Mouse (Mus musculus) heart, adult 11 months (tissue): ENCODE results near the gene Atf6b.
A peak's percentile ranks its signal among the peaks of the same experiment; 100 is the strongest.

Source experiments
- DNase-seq: peaks from one replicate; pipeline ENCODE4 v3.0.0; 2022

Atf6b gene

GRCm38 (mm10) chr17:34649106-34649864 is 2.3 kb downstream of the Atf6b start:
- DNase-seq: peak; percentile 93

GRCm38 (mm10) chr17:34650781-34651180 is 3.8 kb downstream of the Atf6b start:
- peak; percentile 92 for DNase-seq

- peak; percentile 91 for DNase-seq
Measured at GRCm38 (mm10) chr17:34651507-34652221, 4.7 kb downstream of the Atf6b start.

- DNase-seq: peak; percentile 90
Measured at GRCm38 (mm10) chr17:34652546-34652945, 5.6 kb downstream of the Atf6b start.

- peak; percentile 92 for DNase-seq
Measured at GRCm38 (mm10) chr17:34652985-34653384, 6.0 kb downstream of the Atf6b start.

- peak; percentile 96 for DNase-seq
Measured at GRCm38 (mm10) chr17:34653746-34654285, 6.9 kb downstream of the Atf6b start.

- peak; percentile 97 for DNase-seq
Measured at GRCm38 (mm10) chr17:34654392-34654791, 7.4 kb downstream of the Atf6b start.

GRCm38 (mm10) chr17:34655160-34655559 is 8.2 kb downstream of the Atf6b start:
- no peak for DNase-seq

- DNase-seq: peak; percentile 100
Measured at GRCm38 (mm10) chr17:34655581-34655991, 8.6 kb downstream of the Atf6b start.

GRCm38 (mm10) chr17:34656666-34657065 is 9.7 kb downstream of the Atf6b start:
- peak; percentile 98 for DNase-seq

- DNase-seq: peak; percentile 97
Measured at GRCm38 (mm10) chr17:34657271-34657670, 10.3 kb downstream of the Atf6b start.

- peak; percentile 91 for DNase-seq
Measured at GRCm38 (mm10) chr17:34658145-34658544, 11.2 kb downstream of the Atf6b start.

- peak; percentile 92 for DNase-seq
Measured at GRCm38 (mm10) chr17:34658591-34658990, 11.6 kb downstream of the Atf6b start.

- DNase-seq: peak; percentile 98
Measured at GRCm38 (mm10) chr17:34659181-34659896, 12.4 kb downstream of the Atf6b start.

- peak; percentile 91 for DNase-seq
Measured at GRCm38 (mm10) chr17:34659897-34660214, 12.9 kb downstream of the Atf6b start.

GRCm38 (mm10) chr17:34660259-34660820 is 13.4 kb downstream of the Atf6b start:
- peak; percentile 99 for DNase-seq

- DNase-seq: peak; percentile 99
Measured at GRCm38 (mm10) chr17:34661121-34661591, 14.2 kb downstream of the Atf6b start.

- DNase-seq: peak; percentile 95
Measured at GRCm38 (mm10) chr17:34662468-34662867, 15.5 kb downstream of the Atf6b start.

- DNase-seq: peak; percentile 93
Measured at GRCm38 (mm10) chr17:34662978-34663377, 16.0 kb downstream of the Atf6b start.

- peak; percentile 90 for DNase-seq
Measured at GRCm38 (mm10) chr17:34663558-34663957, 16.6 kb downstream of the Atf6b start.

GRCm38 (mm10) chr17:34664472-34664871 is 17.5 kb downstream of the Atf6b start:
- no peak for DNase-seq

- DNase-seq: no peak
Measured at GRCm38 (mm10) chr17:34670235-34670634, 23.3 kb downstream of the Atf6b start, which contains the start of gene Tnxb. Gene Tnxb (plus strand): TSS chr17:34670535.
